Mouse (Mus musculus) spleen, postnatal 36 days (tissue): ENCODE results near the gene Ctse.

Source experiments
- DNase-seq, 2 experiments: peaks; one replicate each; pipeline ENCODE4 v3.0.0; 2022; ENCODE audit warnings: low spot score in 2 of 2, mixed read lengths in 1 of 2

Ctse gene

GRCm38 (mm10) chr1:131652670-131653443 is 14.8 kb downstream of the Ctse start:
- peak; percentile 45 to 63 for DNase-seq

GRCm38 (mm10) chr1:131655601-131656000 is 17.5 kb downstream of the Ctse start:
- no peak for DNase-seq

- DNase-seq, result peak; percentile 91 to 96
These were observed 19.8 kb downstream of the Ctse start for GRCm38 (mm10) chr1:131657945-131658354.

GRCm38 (mm10) chr1:131659512-131660085 is 21.5 kb downstream of the Ctse start:
- no peak for DNase-seq

- DNase-seq, result no peak
These were observed 22.2 kb downstream of the Ctse start for GRCm38 (mm10) chr1:131660266-131660665.

- DNase-seq, result peak; percentile 27 to 64
These were observed 22.8 kb downstream of the Ctse start for GRCm38 (mm10) chr1:131660716-131661472.

- DNase-seq, result peak; percentile 47 to 68
These were observed 23.6 kb downstream of the Ctse start for GRCm38 (mm10) chr1:131661749-131662148.

- peak in 1 of 2 experiments; percentile 52 for DNase-seq
These were observed 25.3 kb downstream of the Ctse start for GRCm38 (mm10) chr1:131663286-131663995.

GRCm38 (mm10) chr1:131664136-131664535 is 26.0 kb downstream of the Ctse start:
- no peak for DNase-seq

- DNase-seq, result no peak
These were observed 27.8 kb downstream of the Ctse start for GRCm38 (mm10) chr1:131665886-131666285.

- DNase-seq, result no peak
These were observed 33.0 kb downstream of the Ctse start for GRCm38 (mm10) chr1:131671113-131671512.

- DNase-seq, result peak; percentile 63 to 69
These were observed 34.3 kb downstream of the Ctse start for GRCm38 (mm10) chr1:131672361-131672760.

GRCm38 (mm10) chr1:131679644-131680043 is 41.5 kb downstream of the Ctse start:
- DNase-seq, result no peak

GRCm38 (mm10) chr1:131687739-131688138 is 49.6 kb downstream of the Ctse start:
- no peak for DNase-seq

GRCm38 (mm10) chr1:131688475-131688874 is 50.4 kb downstream of the Ctse start, which contains the start of gene Rab7b:
Rab7b (plus strand) TSS chr1:131688695.
- DNase-seq, result peak in 1 of 2 experiments; percentile 26

GRCm38 (mm10) chr1:131689016-131689415 is 50.9 kb downstream of the Ctse start:
- DNase-seq, result no peak

- DNase-seq, result no peak
These were observed 51.8 kb downstream of the Ctse start for GRCm38 (mm10) chr1:131689899-131690298.

- DNase-seq, result no peak
These were observed 52.3 kb downstream of the Ctse start for GRCm38 (mm10) chr1:131690435-131690834.

- DNase-seq, result no peak
These were observed 53.2 kb downstream of the Ctse start for GRCm38 (mm10) chr1:131691356-131691755.

GRCm38 (mm10) chr1:131695308-131695707 is 57.2 kb downstream of the Ctse start:
- DNase-seq, result no peak

GRCm38 (mm10) chr1:131696325-131696724 is 58.2 kb downstream of the Ctse start:
- DNase-seq, result no peak

- DNase-seq, result no peak
These were observed 60.7 kb downstream of the Ctse start for GRCm38 (mm10) chr1:131698770-131699169.
